Mouse (Mus musculus): Measurements from ENCODE around the gene Cpt2. TPM values are rescaled to one million over a fixed set of nuclear protein-coding genes. Genes with fewer than 3 reads are reported as not detected.
A peak's percentile ranks its signal among the peaks of the same experiment; 100 is the strongest.

Cpt2 gene
- total RNA-seq (2021) = 1 to 10 TPM; 4.3 to 7.6 TPM
- long read RNA-seq, experiment 1, transcript Cpt2-201 (5 exons, 2,372 nt) = major isoform, 10 of 10 reads
- long read RNA-seq, experiment 1, partial matches to known transcripts = 0 of 10 reads
- long read RNA-seq, experiment 1, other reads (novel, unspliced or antisense) = 0 of 10 reads
- long read RNA-seq, experiment 2, transcript Cpt2-201 (5 exons, 2,372 nt) = major isoform, 9 of 12 reads
- long read RNA-seq, experiment 2, partial matches to known transcripts = 3 of 12 reads
- long read RNA-seq, experiment 2, other reads (novel, unspliced or antisense) = 0 of 12 reads

- Histone ChIP-seq H3K27ac (peak within 1 kb of the TSS; percentile 82), H3K4me3 (peak within 1 kb of the TSS; percentile 64)
- peak; percentile 59 to 78 for DNase-seq (ENCODE audit: extremely low spot score in 1 of 2, low spot score in 2 of 2)
- no peak; the same call in none of the 2 replicates for TF ChIP-seq CTCF (IDR thresholded peaks at IDR 0.05)
- intact Hi-C loops (cut with DNase I) = no loop called here
Measured at GRCm38 (mm10) chr4:107923145-107923802, at the start of gene Cpt2. Gene Cpt2 (minus strand): TSS chr4:107923610.

GRCm38 (mm10) chr4:107971162-107971561 is 47.8 kb upstream of the Cpt2 start:
- no peak for DNase-seq (ENCODE audit: extremely low spot score in 1 of 2, low spot score in 2 of 2)
- no peak for TF ChIP-seq CTCF (IDR thresholded peaks at IDR 0.05)
- intact Hi-C loops (cut with DNase I) = no loop called here
- H3K4me3 ChIP-seq = no peak overlapping the region
- H3K27ac ChIP-seq = no peak overlapping the region

GRCm38 (mm10) chr4:107969781-107970180 is 46.4 kb upstream of the Cpt2 start:
- no peak overlapping the region for H3K27ac ChIP-seq
- no peak overlapping the region for H3K4me3 ChIP-seq
- DNase-seq (ENCODE audit: extremely low spot score in 1 of 2, low spot score in 2 of 2) = no peak
- intact Hi-C loops (cut with DNase I) = no loop called here
- TF ChIP-seq CTCF (IDR thresholded peaks at IDR 0.05) = no peak

GRCm38 (mm10) chr4:107967966-107968682 is 44.7 kb upstream of the Cpt2 start, which contains the start of gene Slc1a7:
Gene Slc1a7 (plus strand): TSS chr4:107968332.
- DNase-seq (ENCODE audit: extremely low spot score in 1 of 2, low spot score in 2 of 2) = no peak

GRCm38 (mm10) chr4:107966416-107967109 is 43.2 kb upstream of the Cpt2 start:
- TF ChIP-seq CTCF (IDR thresholded peaks at IDR 0.05) = no peak
- intact Hi-C loops (cut with DNase I) = no loop called here
- no peak for DNase-seq (ENCODE audit: extremely low spot score in 1 of 2, low spot score in 2 of 2)
- no peak overlapping the region for H3K4me3 ChIP-seq
- H3K27ac ChIP-seq = no peak overlapping the region

More at GRCm38 (mm10) chr4:107967966-107968682, 44.7 kb upstream of the Cpt2 start, which contains the start of gene Slc1a7:
- Histone ChIP-seq H3K27ac (no peak within 1 kb of the TSS), H3K4me3 (no peak within 1 kb of the TSS)
- no peak for TF ChIP-seq CTCF (IDR thresholded peaks at IDR 0.05)
- intact Hi-C loops (cut with DNase I) = no loop called here

GRCm38 (mm10) chr4:107962792-107963191 is 39.4 kb upstream of the Cpt2 start:
- DNase-seq (ENCODE audit: extremely low spot score in 1 of 2, low spot score in 2 of 2) = no peak
- Histone ChIP-seq H3K27ac (no peak overlapping the region), H3K4me3 (no peak overlapping the region)
- TF ChIP-seq CTCF (IDR thresholded peaks at IDR 0.05) = no peak
- intact Hi-C loops (cut with DNase I) = no loop called here

- TF ChIP-seq CTCF (IDR thresholded peaks at IDR 0.05) = no peak
- DNase-seq (ENCODE audit: extremely low spot score in 1 of 2, low spot score in 2 of 2) = no peak
- intact Hi-C loops (cut with DNase I) = no loop called here
- H3K4me3 ChIP-seq = no peak overlapping the region
- no peak overlapping the region for H3K27ac ChIP-seq
Measured at GRCm38 (mm10) chr4:107962044-107962732, 38.8 kb upstream of the Cpt2 start.

GRCm38 (mm10) chr4:107958487-107958886 is 35.1 kb upstream of the Cpt2 start:
- TF ChIP-seq CTCF (IDR thresholded peaks at IDR 0.05) = no peak
- Histone ChIP-seq H3K27ac (no peak overlapping the region), H3K4me3 (no peak overlapping the region)
- intact Hi-C loops (cut with DNase I) = no loop called here
- DNase-seq (ENCODE audit: extremely low spot score in 1 of 2, low spot score in 2 of 2) = no peak

GRCm38 (mm10) chr4:107955691-107956090 is 32.3 kb upstream of the Cpt2 start:
- no peak for DNase-seq (ENCODE audit: extremely low spot score in 1 of 2, low spot score in 2 of 2)
- Histone ChIP-seq H3K27ac (no peak overlapping the region), H3K4me3 (no peak overlapping the region)
- no peak for TF ChIP-seq CTCF (IDR thresholded peaks at IDR 0.05)
- intact Hi-C loops (cut with DNase I) = no loop called here

GRCm38 (mm10) chr4:107952845-107953244 is 29.4 kb upstream of the Cpt2 start:
- intact Hi-C loops (cut with DNase I) = no loop called here
- Histone ChIP-seq H3K27ac (no peak overlapping the region), H3K4me3 (no peak overlapping the region)
- no peak for DNase-seq (ENCODE audit: extremely low spot score in 1 of 2, low spot score in 2 of 2)
- TF ChIP-seq CTCF (IDR thresholded peaks at IDR 0.05) = peak; percentile 60

GRCm38 (mm10) chr4:107949918-107950317 is 26.5 kb upstream of the Cpt2 start:
- no peak for DNase-seq (ENCODE audit: extremely low spot score in 1 of 2, low spot score in 2 of 2)
- Histone ChIP-seq H3K4me3 (no peak overlapping the region), H3K27ac (no peak overlapping the region)
- intact Hi-C loops (cut with DNase I) = no loop called here
- TF ChIP-seq CTCF (IDR thresholded peaks at IDR 0.05) = no peak
